Mouse (Mus musculus): ENCODE data around the gene Ifi208. TPM values are rescaled to one million over a fixed set of nuclear protein-coding genes. Genes with fewer than 3 reads are reported as not detected.
A peak's percentile ranks its signal among the peaks of the same experiment; 100 is the strongest.
"Not testable (repeated sequence)": the region's sequence is repeated elsewhere in the genome, so short reads cannot be mapped to it uniquely, and the experiment has no call there.

The Ifi208 gene
- polyA plus RNA-seq, 2 experiments: 0.03 TPM; not detected in 1

DNA sequence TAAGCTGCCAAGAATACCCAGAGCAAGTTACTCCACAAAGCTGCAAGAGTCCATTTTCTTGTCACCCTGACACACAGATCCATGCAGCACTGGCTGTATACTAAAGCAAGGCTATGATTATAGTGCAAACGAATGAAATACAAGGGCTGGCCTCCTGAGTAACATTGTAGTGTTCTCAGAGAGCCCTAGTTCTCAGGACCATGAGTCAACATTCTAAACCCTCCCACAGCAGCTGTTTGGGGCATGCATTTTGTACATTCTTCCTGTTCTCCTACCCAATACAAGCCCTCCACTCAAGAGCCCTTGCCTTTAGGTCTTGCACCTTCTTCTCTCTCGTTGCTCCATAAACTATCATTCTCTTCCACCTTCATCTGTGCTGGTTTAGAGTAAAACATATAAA is 28.1 kb upstream of the Ifi208 start:
- TF ChIP-seq POLR2A (IDR thresholded peaks at IDR 0.05; ENCODE audit: borderline replicate concordance, extremely low read depth, insufficient read depth, insufficient read length): no peak
- Histone ChIP-seq H3K27me3 (ENCODE audit: control insufficient read depth, insufficient read depth, low read length) (no peaks in the 10 kb centered on the region), H3K27ac (replicated peaks; ENCODE audit: low read depth, low read length) (no peak overlapping the region), H3K4me1 (ENCODE audit: control insufficient read depth, insufficient read depth, low read length) (no peaks in the 10 kb centered on the region), H3K9ac (ENCODE audit: low read depth, low read length, severe bottlenecking) (no peak overlapping the region), H3K4me2 (replicated peaks; ENCODE audit: low read depth, low read length, severe bottlenecking) (no peak overlapping the region), H3K4me3 (replicated peaks; ENCODE audit: low read length) (no peak overlapping the region), H3K36me3 (ENCODE audit: control insufficient read depth, insufficient read depth, low read length) (no peaks in the 10 kb centered on the region), H3K9me3 (ENCODE audit: control insufficient read depth, low read length) (no peaks in the 10 kb centered on the region)
- no peak for DNase-seq (ENCODE audit: low spot score)
- ATAC-seq (ENCODE audit: low FRiP score, low read depth): no peak
- 72% methylated on average over 2 of the region's 2 CpGs for WGBS

- no peak overlapping the region for H3K9ac ChIP-seq (ENCODE audit: low read depth, low read length, severe bottlenecking)
- H3K4me2 ChIP-seq (replicated peaks; ENCODE audit: low read depth, low read length, severe bottlenecking): no peak overlapping the region
- no peak overlapping the region for H3K27ac ChIP-seq (replicated peaks; ENCODE audit: low read depth, low read length)
- TF ChIP-seq POLR2A (IDR thresholded peaks at IDR 0.05; ENCODE audit: borderline replicate concordance, extremely low read depth, insufficient read depth, insufficient read length): no peak
- H3K27me3 ChIP-seq (ENCODE audit: control insufficient read depth, insufficient read depth, low read length): no peaks in the 10 kb centered on the region
- H3K36me3 ChIP-seq (ENCODE audit: control insufficient read depth, insufficient read depth, low read length): no peaks in the 10 kb centered on the region
- no peak for ATAC-seq (ENCODE audit: low FRiP score, low read depth)
- no peak for DNase-seq (ENCODE audit: low spot score)
- H3K4me3 ChIP-seq (replicated peaks; ENCODE audit: low read length): no peak overlapping the region
- no peaks in the 10 kb centered on the region for H3K4me1 ChIP-seq (ENCODE audit: control insufficient read depth, insufficient read depth, low read length)
- H3K9me3 ChIP-seq (ENCODE audit: control insufficient read depth, low read length): no peaks in the 10 kb centered on the region
- 76% methylated on average over 4 of the region's 4 CpGs for WGBS
Observed at GRCm38 (mm10) chr1:173657973-173658372, 15.5 kb upstream of the Ifi208 start.

- not testable (repeated sequence) for ATAC-seq (ENCODE audit: low FRiP score, low read depth); H3K9ac ChIP-seq (ENCODE audit: low read depth, low read length, severe bottlenecking); H3K36me3 ChIP-seq (ENCODE audit: control insufficient read depth, insufficient read depth, low read length); DNase-seq (ENCODE audit: low spot score); H3K4me2 ChIP-seq (replicated peaks; ENCODE audit: low read depth, low read length, severe bottlenecking); H3K27me3 ChIP-seq (ENCODE audit: control insufficient read depth, insufficient read depth, low read length); H3K4me3 ChIP-seq (replicated peaks; ENCODE audit: low read length); H3K4me1 ChIP-seq (ENCODE audit: control insufficient read depth, insufficient read depth, low read length); H3K27ac ChIP-seq (replicated peaks; ENCODE audit: low read depth, low read length); H3K9me3 ChIP-seq (ENCODE audit: control insufficient read depth, low read length)
- WGBS: 78% methylated on average over 1 of the region's 1 CpGs
Observed at GRCm38 (mm10) chr1:173678605-173679004, 5.1 kb downstream of the Ifi208 start.

GRCm38 (mm10) chr1:173694270-173694669 is 20.8 kb downstream of the Ifi208 start:
- Histone ChIP-seq H3K27ac (replicated peaks; ENCODE audit: low read depth, low read length) (no peak overlapping the region), H3K4me2 (replicated peaks; ENCODE audit: low read depth, low read length, severe bottlenecking) (no peak overlapping the region), H3K9ac (ENCODE audit: low read depth, low read length, severe bottlenecking) (no peak overlapping the region), H3K9me3 (ENCODE audit: control insufficient read depth, low read length) (no peaks in the 10 kb centered on the region), H3K36me3 (ENCODE audit: control insufficient read depth, insufficient read depth, low read length) (no peaks in the 10 kb centered on the region), H3K4me1 (ENCODE audit: control insufficient read depth, insufficient read depth, low read length) (no peaks in the 10 kb centered on the region), H3K4me3 (replicated peaks; ENCODE audit: low read length) (no peak overlapping the region), H3K27me3 (ENCODE audit: control insufficient read depth, insufficient read depth, low read length) (no peaks in the 10 kb centered on the region)
- no peak for ATAC-seq (ENCODE audit: low FRiP score, low read depth)
- DNase-seq (ENCODE audit: low spot score): no peak
- no peak for TF ChIP-seq POLR2A (IDR thresholded peaks at IDR 0.05; ENCODE audit: borderline replicate concordance, extremely low read depth, insufficient read depth, insufficient read length)
- WGBS: 92% methylated on average over 1 of the region's 1 CpGs

DNA sequence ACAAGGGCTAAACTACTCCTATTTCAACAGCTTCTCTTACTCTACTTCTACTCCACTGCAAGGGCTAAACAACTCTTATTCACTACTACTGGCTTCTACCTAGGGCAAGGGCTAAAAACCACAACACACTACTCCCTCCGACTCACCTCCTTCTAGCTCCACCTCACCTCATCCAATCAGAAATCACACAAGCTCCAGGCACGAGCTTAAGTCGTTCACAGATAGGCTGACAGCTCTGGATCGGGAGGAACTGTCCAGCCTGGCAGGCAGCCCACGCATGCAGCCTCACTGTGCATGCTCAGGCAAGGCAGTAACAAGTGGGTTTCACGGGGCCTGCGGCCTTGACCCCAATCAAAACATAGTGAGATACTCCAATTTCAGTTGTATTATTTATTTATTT is 59.7 kb downstream of the Ifi208 start:
- DNase-seq (ENCODE audit: low spot score) (peak; percentile 4), ATAC-seq (ENCODE audit: low FRiP score, low read depth) (no peak)
- Histone ChIP-seq H3K36me3 (ENCODE audit: control insufficient read depth, insufficient read depth, low read length) (no peaks in the 10 kb centered on the region), H3K4me3 (replicated peaks; ENCODE audit: low read length) (no peak overlapping the region), H3K27ac (replicated peaks; ENCODE audit: low read depth, low read length) (no peak overlapping the region), H3K9ac (ENCODE audit: low read depth, low read length, severe bottlenecking) (no peak overlapping the region), H3K4me1 (ENCODE audit: control insufficient read depth, insufficient read depth, low read length) (no peaks in the 10 kb centered on the region), H3K9me3 (ENCODE audit: control insufficient read depth, low read length) (no peaks in the 10 kb centered on the region), H3K27me3 (ENCODE audit: control insufficient read depth, insufficient read depth, low read length) (no peaks in the 10 kb centered on the region), H3K4me2 (replicated peaks; ENCODE audit: low read depth, low read length, severe bottlenecking) (no peak overlapping the region)
- TF ChIP-seq POLR2A (IDR thresholded peaks at IDR 0.05; ENCODE audit: borderline replicate concordance, extremely low read depth, insufficient read depth, insufficient read length): no peak
- WGBS: 27% methylated on average over 7 of the region's 7 CpGs

GRCm38 (mm10) chr1:173735015-173735414 is 61.5 kb downstream of the Ifi208 start:
- not testable (repeated sequence) for H3K4me3 ChIP-seq (replicated peaks; ENCODE audit: low read length); ATAC-seq (ENCODE audit: low FRiP score, low read depth); H3K9me3 ChIP-seq (ENCODE audit: control insufficient read depth, low read length); H3K4me2 ChIP-seq (replicated peaks; ENCODE audit: low read depth, low read length, severe bottlenecking); DNase-seq (ENCODE audit: low spot score); H3K27ac ChIP-seq (replicated peaks; ENCODE audit: low read depth, low read length); H3K27me3 ChIP-seq (ENCODE audit: control insufficient read depth, insufficient read depth, low read length); H3K4me1 ChIP-seq (ENCODE audit: control insufficient read depth, insufficient read depth, low read length); H3K9ac ChIP-seq (ENCODE audit: low read depth, low read length, severe bottlenecking); H3K36me3 ChIP-seq (ENCODE audit: control insufficient read depth, insufficient read depth, low read length)
- WGBS: 82% methylated on average over 4 of the region's 4 CpGs

Data from limb, embryonic 14.5 days (tissue).